Mouse (Mus musculus): ENCODE results near the gene Bzw1.

GRCm38 (mm10) chr1:58362296-58362695, 30.4 kb upstream of the Bzw1 start:
- TF ChIP-seq CTCF (IDR thresholded peaks at IDR 0.05; ENCODE audit: control insufficient read depth, insufficient read depth, insufficient replicate concordance, low read depth, low read length) = no peak
- TF ChIP-seq POLR2A (IDR thresholded peaks at IDR 0.05; ENCODE audit: control insufficient read depth, low read depth, low read length) = no peak
